Mouse (Mus musculus) forebrain, embryonic 10.5 days (tissue): ENCODE measurements around the gene Gstp3. TPM values are rescaled to one million over a fixed set of nuclear protein-coding genes. Genes with fewer than 3 reads are reported as not detected.

ENCODE experiments used
- DNase-seq: peaks from one replicate; pipeline ENCODE4 v3.0.0-alpha.2; 2017; ENCODE audit warnings: low spot score; ENCODE audit errors: extremely low spot score
- H3K27ac ChIP-seq: fragments of 300-500 bp; sonication (generic); 2 replicates; pipeline ENCODE4 v1.5.1; 2016; ENCODE audit warnings: mild to moderate bottlenecking
- H3K27me3 ChIP-seq: fragments of 300-500 bp; sonication (generic); 2 replicates; pipeline ENCODE4 v1.6.1; 2016; ENCODE audit warnings: mild to moderate bottlenecking; ENCODE audit not compliant: poor library complexity, severe bottlenecking
- H3K36me3 ChIP-seq: fragments of 300-500 bp; sonication (generic); replicated peaks from 2 replicates; pipeline ENCODE4 v1.6.1; 2016; ENCODE audit warnings: mild to moderate bottlenecking, moderate library complexity
- H3K4me1 ChIP-seq: fragments of 300-500 bp; sonication (generic); 2 replicates; pipeline ENCODE4 v1.6.1; 2016
- H3K4me3 ChIP-seq: fragments of 300-500 bp; sonication (generic); 2 replicates; pipeline ENCODE4 v1.5.1; 2016; ENCODE audit warnings: mild to moderate bottlenecking, moderate library complexity
- H3K9me3 ChIP-seq: fragments of 300-500 bp; sonication (generic); 2 replicates; pipeline ENCODE4 v1.6.1; 2016; ENCODE audit warnings: mild to moderate bottlenecking, moderate library complexity
- WGBS: fragments of 180-500 bp; shearing (Covaris S2); methylation state at CpG from one replicate; pipeline ENCODE4 v1.1.7; 2016; 5-methylcytosine and 5-hydroxymethylcytosine counted together
- polyA plus RNA-seq: library from polyadenylated mRNA; unstranded; fragments of >200 nt; fragmentation: Nextera tagmentation; extraction: Ambion mirVana; gene quantifications from 2 replicates; pipeline ENCODE4 v1.2.1, GENCODE M21; 2016

Gstp3 gene
- not detected in 2 replicates for polyA plus RNA-seq

GRCm38 (mm10) chr19:4059069-4059740, at the start of gene Gstp3:
Gene Gstp3 (minus strand): TSS chr19:4059569.
- Histone ChIP-seq H3K36me3 (no peaks in the 10 kb centered on the region), H3K4me3 (no peak within 1 kb of the TSS), H3K9me3 (no peaks in the 10 kb centered on the region), H3K27ac (no peak within 1 kb of the TSS), H3K27me3 (no peaks in the 10 kb centered on the region), H3K4me1 (0 out of 2 replicates have a peak, but pooled peaks cover 6% of the 10 kb centered on the region)
- DNase-seq: no peak
- 88% methylated on average over 15 of the region's 15 CpGs for WGBS

GRCm38 (mm10) chr19:4108535-4108934, 49.2 kb upstream of the Gstp3 start:
- no peaks in the 10 kb centered on the region for H3K27me3 ChIP-seq
- H3K36me3 ChIP-seq: peaks cover 56% of the 10 kb centered on the region
- peaks cover 3% of the 10 kb centered on the region for H3K4me1 ChIP-seq
- 89% methylated on average over 9 of the region's 9 CpGs for WGBS
- no peak for DNase-seq
- H3K9me3 ChIP-seq: no peaks in the 10 kb centered on the region
- no peak overlapping the region for H3K27ac ChIP-seq
- no peak overlapping the region for H3K4me3 ChIP-seq

GRCm38 (mm10) chr19:4106654-4107053, 47.3 kb upstream of the Gstp3 start:
- 92% methylated on average over 14 of the region's 14 CpGs for WGBS
- H3K9me3 ChIP-seq: no peaks in the 10 kb centered on the region
- peaks cover 2% of the 10 kb centered on the region for H3K4me1 ChIP-seq
- DNase-seq: no peak
- H3K36me3 ChIP-seq: peaks cover 42% of the 10 kb centered on the region
- peaks cover 19% of the 10 kb centered on the region for H3K27me3 ChIP-seq
- H3K4me3 ChIP-seq: no peak overlapping the region
- no peak overlapping the region for H3K27ac ChIP-seq

GRCm38 (mm10) chr19:4104675-4105194, 45.4 kb upstream of the Gstp3 start:
- H3K27me3 ChIP-seq: peaks cover 38% of the 10 kb centered on the region
- H3K9me3 ChIP-seq: no peaks in the 10 kb centered on the region
- no peak overlapping the region for H3K4me3 ChIP-seq
- peaks cover 21% of the 10 kb centered on the region for H3K4me1 ChIP-seq
- H3K36me3 ChIP-seq: peaks cover 33% of the 10 kb centered on the region
- no peak overlapping the region for H3K27ac ChIP-seq
- no peak for DNase-seq
- WGBS: 95% methylated on average over 16 of the region's 16 CpGs

- no peak for DNase-seq
- no peaks in the 10 kb centered on the region for H3K9me3 ChIP-seq
- peaks cover 30% of the 10 kb centered on the region for H3K4me1 ChIP-seq
- WGBS: 91% methylated on average over 3 of the region's 3 CpGs
- H3K36me3 ChIP-seq: peaks cover 30% of the 10 kb centered on the region
- peaks cover 47% of the 10 kb centered on the region for H3K27me3 ChIP-seq
- no peak overlapping the region for H3K27ac ChIP-seq
- no peak overlapping the region for H3K4me3 ChIP-seq
Observed at GRCm38 (mm10) chr19:4103792-4104191, 44.4 kb upstream of the Gstp3 start.

- DNase-seq: no peak
- no peak overlapping the region for H3K27ac ChIP-seq
- peaks cover 52% of the 10 kb centered on the region for H3K27me3 ChIP-seq
- WGBS: 95% methylated on average over 18 of the region's 18 CpGs
- no peaks in the 10 kb centered on the region for H3K9me3 ChIP-seq
- peaks cover 26% of the 10 kb centered on the region for H3K36me3 ChIP-seq
- H3K4me1 ChIP-seq: peaks cover 35% of the 10 kb centered on the region
- H3K4me3 ChIP-seq: no peak overlapping the region
Observed at GRCm38 (mm10) chr19:4103294-4103693, 43.9 kb upstream of the Gstp3 start.

GRCm38 (mm10) chr19:4102626-4103025, 43.3 kb upstream of the Gstp3 start:
- 92% methylated on average over 12 of the region's 12 CpGs for WGBS
- Histone ChIP-seq H3K27ac (no peak overlapping the region), H3K4me3 (no peak overlapping the region), H3K9me3 (no peaks in the 10 kb centered on the region), H3K27me3 (peaks cover 53% of the 10 kb centered on the region), H3K4me1 (peaks cover 42% of the 10 kb centered on the region), H3K36me3 (peaks cover 25% of the 10 kb centered on the region)
- no peak for DNase-seq

GRCm38 (mm10) chr19:4102049-4102448, 42.7 kb upstream of the Gstp3 start:
- DNase-seq: no peak
- H3K27ac ChIP-seq: no peak overlapping the region
- peaks cover 46% of the 10 kb centered on the region for H3K4me1 ChIP-seq
- H3K4me3 ChIP-seq: peak overlapping the region; percentile 63; the same call in 1 of the 2 replicates
- peaks cover 25% of the 10 kb centered on the region for H3K36me3 ChIP-seq
- no peaks in the 10 kb centered on the region for H3K9me3 ChIP-seq
- 90% methylated on average over 2 of the region's 2 CpGs for WGBS
- peaks cover 53% of the 10 kb centered on the region for H3K27me3 ChIP-seq

GRCm38 (mm10) chr19:4101466-4101865, 42.1 kb upstream of the Gstp3 start:
- peak overlapping the region; percentile 63 for H3K4me3 ChIP-seq
- H3K9me3 ChIP-seq: no peaks in the 10 kb centered on the region
- 54% methylated on average over 6 of the region's 6 CpGs for WGBS
- H3K4me1 ChIP-seq: peaks cover 51% of the 10 kb centered on the region
- H3K27ac ChIP-seq: peak overlapping the region; percentile 73; the same call in 1 of the 2 replicates
- no peak for DNase-seq
- H3K36me3 ChIP-seq: peaks cover 20% of the 10 kb centered on the region
- peaks cover 53% of the 10 kb centered on the region for H3K27me3 ChIP-seq

GRCm38 (mm10) chr19:4100718-4101261, 41.4 kb upstream of the Gstp3 start:
- WGBS: under 1% methylated on average over 52 of the region's 52 CpGs
- H3K4me1 ChIP-seq: peaks cover 58% of the 10 kb centered on the region
- peak overlapping the region; percentile 73 for H3K27ac ChIP-seq
- DNase-seq: peak; percentile 59
- H3K9me3 ChIP-seq: no peaks in the 10 kb centered on the region
- H3K36me3 ChIP-seq: peaks cover 18% of the 10 kb centered on the region
- H3K4me3 ChIP-seq: peak overlapping the region; percentile 63
- H3K27me3 ChIP-seq: peaks cover 53% of the 10 kb centered on the region

- Histone ChIP-seq H3K9me3 (no peaks in the 10 kb centered on the region), H3K27ac (peak within 1 kb of the TSS; percentile 73), H3K4me1 (peaks cover 58% of the 10 kb centered on the region), H3K27me3 (peaks cover 53% of the 10 kb centered on the region), H3K4me3 (peak within 1 kb of the TSS; percentile 63), H3K36me3 (peaks cover 11% of the 10 kb centered on the region)
- DNase-seq: peak; percentile 51
- under 1% methylated on average over 52 of the region's 53 CpGs for WGBS
Observed at GRCm38 (mm10) chr19:4099837-4100717, 40.7 kb upstream of the Gstp3 start, which contains the start of gene Pitpnm1. Gene Pitpnm1 (plus strand): TSS chr19:4099998.

- H3K36me3 ChIP-seq: peaks cover 8% of the 10 kb centered on the region; the same call in 1 of the 2 replicates
- peak; percentile 80 for DNase-seq
- peaks cover 53% of the 10 kb centered on the region for H3K27me3 ChIP-seq
- H3K4me3 ChIP-seq: peak overlapping the region; percentile 63; the same call in 1 of the 2 replicates
- H3K4me1 ChIP-seq: peaks cover 58% of the 10 kb centered on the region
- WGBS: 14% methylated on average over 9 of the region's 9 CpGs
- no peak overlapping the region for H3K27ac ChIP-seq
- H3K9me3 ChIP-seq: no peaks in the 10 kb centered on the region
Observed at GRCm38 (mm10) chr19:4099056-4099455, 39.7 kb upstream of the Gstp3 start.
